Mouse (Mus musculus): ENCODE results near the gene Nxnl2. TPM values are rescaled to one million over a fixed set of nuclear protein-coding genes. Genes with fewer than 3 reads are reported as not detected.

The Nxnl2 gene
- polyA plus RNA-seq, 2 experiments: 5.2 to 7.6 TPM

- H3K27ac ChIP-seq (replicated peaks; ENCODE audit: low read depth, low read length): no peak overlapping the region
- H3K27me3 ChIP-seq (ENCODE audit: control insufficient read depth, insufficient read depth, low read length): no peaks in the 10 kb centered on the region
- no peak overlapping the region for H3K9ac ChIP-seq (ENCODE audit: low read depth, low read length, severe bottlenecking)
- H3K9me3 ChIP-seq (ENCODE audit: control insufficient read depth, low read length): no peaks in the 10 kb centered on the region
- H3K36me3 ChIP-seq (ENCODE audit: control insufficient read depth, insufficient read depth, low read length): peaks cover 47% of the 10 kb centered on the region
- no peak overlapping the region for H3K4me2 ChIP-seq (replicated peaks; ENCODE audit: low read depth, low read length, severe bottlenecking)
- no peak for TF ChIP-seq POLR2A (IDR thresholded peaks at IDR 0.05; ENCODE audit: borderline replicate concordance, extremely low read depth, insufficient read depth, insufficient read length)
- no peak overlapping the region for H3K4me3 ChIP-seq (replicated peaks; ENCODE audit: low read length)
- no peak for ATAC-seq (ENCODE audit: low FRiP score, low read depth)
- WGBS: 73% methylated on average over 3 of the region's 3 CpGs
- H3K4me1 ChIP-seq (ENCODE audit: control insufficient read depth, insufficient read depth, low read length): no peaks in the 10 kb centered on the region
- no peak for DNase-seq (ENCODE audit: low spot score)
These were observed 13.5 kb upstream of the Nxnl2 start for GRCm38 (mm10) chr13:51157291-51157690.

- no peak overlapping the region for H3K4me2 ChIP-seq (replicated peaks; ENCODE audit: low read depth, low read length, severe bottlenecking)
- no peak overlapping the region for H3K27ac ChIP-seq (replicated peaks; ENCODE audit: low read depth, low read length)
- H3K4me3 ChIP-seq (replicated peaks; ENCODE audit: low read length): no peak overlapping the region
- DNase-seq (ENCODE audit: low spot score): no peak
- no peak overlapping the region for H3K9ac ChIP-seq (ENCODE audit: low read depth, low read length, severe bottlenecking)
- peaks cover 10% of the 10 kb centered on the region for H3K36me3 ChIP-seq (ENCODE audit: control insufficient read depth, insufficient read depth, low read length)
- no peaks in the 10 kb centered on the region for H3K4me1 ChIP-seq (ENCODE audit: control insufficient read depth, insufficient read depth, low read length)
- H3K27me3 ChIP-seq (ENCODE audit: control insufficient read depth, insufficient read depth, low read length): no peaks in the 10 kb centered on the region
- no peak for ATAC-seq (ENCODE audit: low FRiP score, low read depth)
- 0 out of 2 replicates have a peak, but pooled peaks cover 4% of the 10 kb centered on the region for H3K9me3 ChIP-seq (ENCODE audit: control insufficient read depth, low read length)
- 76% methylated on average over 2 of the region's 2 CpGs for WGBS
- TF ChIP-seq POLR2A (IDR thresholded peaks at IDR 0.05; ENCODE audit: borderline replicate concordance, extremely low read depth, insufficient read depth, insufficient read length): no peak
These were observed 9.2 kb upstream of the Nxnl2 start for GRCm38 (mm10) chr13:51161672-51162071.

GRCm38 (mm10) chr13:51162246-51162645 lies 8.6 kb upstream of the Nxnl2 start:
- ATAC-seq (ENCODE audit: low FRiP score, low read depth) (no peak), DNase-seq (ENCODE audit: low spot score) (no peak)
- TF ChIP-seq POLR2A (IDR thresholded peaks at IDR 0.05; ENCODE audit: borderline replicate concordance, extremely low read depth, insufficient read depth, insufficient read length): no peak
- Histone ChIP-seq H3K9me3 (ENCODE audit: control insufficient read depth, low read length) (0 out of 2 replicates have a peak, but pooled peaks cover 4% of the 10 kb centered on the region), H3K27me3 (ENCODE audit: control insufficient read depth, insufficient read depth, low read length) (no peaks in the 10 kb centered on the region), H3K27ac (replicated peaks; ENCODE audit: low read depth, low read length) (no peak overlapping the region), H3K4me2 (replicated peaks; ENCODE audit: low read depth, low read length, severe bottlenecking) (no peak overlapping the region), H3K4me3 (replicated peaks; ENCODE audit: low read length) (no peak overlapping the region), H3K4me1 (ENCODE audit: control insufficient read depth, insufficient read depth, low read length) (no peaks in the 10 kb centered on the region), H3K36me3 (ENCODE audit: control insufficient read depth, insufficient read depth, low read length) (peaks cover 6% of the 10 kb centered on the region; the same call in 1 of the 2 replicates), H3K9ac (ENCODE audit: low read depth, low read length, severe bottlenecking) (no peak overlapping the region)
- 91% methylated on average over 6 of the region's 6 CpGs for WGBS

GRCm38 (mm10) chr13:51166711-51167110 lies 4.1 kb upstream of the Nxnl2 start:
- no peak overlapping the region for H3K4me2 ChIP-seq (replicated peaks; ENCODE audit: low read depth, low read length, severe bottlenecking)
- no peak overlapping the region for H3K27ac ChIP-seq (replicated peaks; ENCODE audit: low read depth, low read length)
- no peaks in the 10 kb centered on the region for H3K27me3 ChIP-seq (ENCODE audit: control insufficient read depth, insufficient read depth, low read length)
- ATAC-seq (ENCODE audit: low FRiP score, low read depth) (no peak), DNase-seq (ENCODE audit: low spot score) (no peak)
- TF ChIP-seq POLR2A (IDR thresholded peaks at IDR 0.05; ENCODE audit: borderline replicate concordance, extremely low read depth, insufficient read depth, insufficient read length): no peak
- H3K36me3 ChIP-seq (ENCODE audit: control insufficient read depth, insufficient read depth, low read length): no peaks in the 10 kb centered on the region
- no peak overlapping the region for H3K9ac ChIP-seq (ENCODE audit: low read depth, low read length, severe bottlenecking)
- peaks cover 3% of the 10 kb centered on the region; the same call in 1 of the 2 replicates for H3K4me1 ChIP-seq (ENCODE audit: control insufficient read depth, insufficient read depth, low read length)
- 0 out of 2 replicates have a peak, but pooled peaks cover 4% of the 10 kb centered on the region for H3K9me3 ChIP-seq (ENCODE audit: control insufficient read depth, low read length)
- 49% methylated on average over 11 of the region's 11 CpGs for whole genome bisulfite sequencing
- no peak overlapping the region for H3K4me3 ChIP-seq (replicated peaks; ENCODE audit: low read length)

- Histone ChIP-seq H3K4me1 (ENCODE audit: control insufficient read depth, insufficient read depth, low read length) (peaks cover 5% of the 10 kb centered on the region; the same call in 1 of the 2 replicates), H3K36me3 (ENCODE audit: control insufficient read depth, insufficient read depth, low read length) (no peaks in the 10 kb centered on the region), H3K27ac (replicated peaks; ENCODE audit: low read depth, low read length) (no peak overlapping the region), H3K9me3 (ENCODE audit: control insufficient read depth, low read length) (no peaks in the 10 kb centered on the region), H3K4me2 (replicated peaks; ENCODE audit: low read depth, low read length, severe bottlenecking) (peak overlapping the region; percentile 98), H3K4me3 (replicated peaks; ENCODE audit: low read length) (peak overlapping the region; percentile 52), H3K27me3 (ENCODE audit: control insufficient read depth, insufficient read depth, low read length) (no peaks in the 10 kb centered on the region), H3K9ac (ENCODE audit: low read depth, low read length, severe bottlenecking) (no peak overlapping the region)
- ATAC-seq (ENCODE audit: low FRiP score, low read depth) (no peak), DNase-seq (ENCODE audit: low spot score) (no peak)
- no peak for TF ChIP-seq POLR2A (IDR thresholded peaks at IDR 0.05; ENCODE audit: borderline replicate concordance, extremely low read depth, insufficient read depth, insufficient read length)
- WGBS: 34% methylated on average over 11 of the region's 11 CpGs
These were observed 607 bp upstream of the Nxnl2 start for GRCm38 (mm10) chr13:51170215-51170614.

GRCm38 (mm10) chr13:51172601-51173000 lies 1.8 kb downstream of the Nxnl2 start:
- 71% methylated on average over 7 of the region's 7 CpGs for WGBS
- H3K9ac ChIP-seq (ENCODE audit: low read depth, low read length, severe bottlenecking): no peak overlapping the region
- DNase-seq (ENCODE audit: low spot score) (no peak), ATAC-seq (ENCODE audit: low FRiP score, low read depth) (no peak)
- no peak overlapping the region for H3K4me2 ChIP-seq (replicated peaks; ENCODE audit: low read depth, low read length, severe bottlenecking)
- H3K27ac ChIP-seq (replicated peaks; ENCODE audit: low read depth, low read length): no peak overlapping the region
- H3K36me3 ChIP-seq (ENCODE audit: control insufficient read depth, insufficient read depth, low read length): no peaks in the 10 kb centered on the region
- H3K4me3 ChIP-seq (replicated peaks; ENCODE audit: low read length): no peak overlapping the region
- no peak for TF ChIP-seq POLR2A (IDR thresholded peaks at IDR 0.05; ENCODE audit: borderline replicate concordance, extremely low read depth, insufficient read depth, insufficient read length)
- H3K9me3 ChIP-seq (ENCODE audit: control insufficient read depth, low read length): no peaks in the 10 kb centered on the region
- no peaks in the 10 kb centered on the region for H3K27me3 ChIP-seq (ENCODE audit: control insufficient read depth, insufficient read depth, low read length)
- peaks cover 5% of the 10 kb centered on the region; the same call in 1 of the 2 replicates for H3K4me1 ChIP-seq (ENCODE audit: control insufficient read depth, insufficient read depth, low read length)
